Mouse (Mus musculus): ENCODE measurements around the gene Ddt.

The Ddt gene

DNA sequence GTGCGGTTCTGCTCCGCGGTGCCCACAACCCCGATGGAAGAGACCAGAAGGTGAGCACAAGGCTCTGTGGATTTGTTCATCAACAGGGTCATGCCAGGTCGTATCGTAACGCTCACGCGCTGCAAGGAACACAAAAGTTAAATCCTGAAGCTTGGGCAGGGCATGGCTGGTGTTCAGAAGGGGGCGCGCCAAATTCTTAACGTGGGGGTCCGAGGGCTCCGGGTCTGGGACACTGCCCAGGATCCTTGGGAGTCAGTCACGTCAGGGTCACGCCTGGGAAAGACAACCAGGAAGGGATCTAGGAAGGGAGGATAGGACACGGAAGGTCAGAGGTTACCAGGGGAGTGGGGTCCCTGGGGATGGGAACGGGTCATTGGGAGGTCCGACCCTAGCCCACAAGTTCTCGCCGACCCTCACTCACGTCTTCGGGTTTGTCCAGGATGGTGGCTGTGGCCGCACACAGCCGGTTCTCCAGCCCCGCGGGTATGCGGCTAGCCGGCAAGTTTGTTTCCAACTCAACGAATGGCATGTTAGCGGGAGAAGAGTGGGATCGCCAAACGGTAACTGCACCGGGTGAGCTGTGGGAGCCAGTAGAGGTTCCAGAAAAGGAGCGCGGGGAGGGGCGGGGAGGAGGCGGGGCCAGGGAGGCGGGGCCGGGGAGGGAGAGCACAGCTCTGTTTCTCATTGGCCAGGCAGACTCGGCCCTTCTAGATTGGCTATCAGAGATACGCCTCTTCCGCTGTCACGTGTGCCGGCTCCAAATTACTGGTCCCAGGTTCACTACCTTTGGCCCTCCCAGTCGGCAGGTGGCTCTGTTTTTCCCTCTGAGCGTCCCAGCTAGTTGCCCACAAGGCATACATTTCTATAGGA is at the start of gene Ddt:
TSS of gene Ddt (minus strand) at position 620 of the 870 bp plus-strand sequence.
- peak; percentile 82 to 89 for DNase-seq

- DNase-seq, result no peak
These were observed 49.2 kb upstream of the Ddt start, which contains the start of gene Gstt4 for GRCm38 (mm10) chr10:75822443-75822842. Gene Gstt4, minus strand, starts transcription at chr10:75822543.

DNA sequence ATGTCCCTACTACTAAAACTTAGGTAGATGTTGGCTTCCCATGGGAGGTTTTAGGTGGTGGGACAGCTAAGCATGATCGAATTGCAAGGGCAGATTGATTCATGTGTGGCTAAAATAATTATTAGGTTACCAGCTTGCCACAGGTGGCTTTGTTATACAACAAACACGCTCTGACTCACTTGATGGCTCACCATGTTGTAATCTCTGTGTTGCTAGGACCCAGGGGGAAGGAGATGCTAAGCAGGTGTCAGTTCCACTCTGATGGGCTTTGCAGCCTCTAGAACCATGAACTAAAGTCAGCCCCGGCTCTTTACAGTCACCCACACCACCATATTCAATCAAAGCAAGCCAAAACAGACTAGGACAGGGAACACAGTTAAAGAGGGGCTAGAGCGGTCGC is 46.7 kb upstream of the Ddt start:
- no peak for DNase-seq

GRCm38 (mm10) chr10:75818641-75819040 is 45.4 kb upstream of the Ddt start:
- DNase-seq, result no peak

DNA sequence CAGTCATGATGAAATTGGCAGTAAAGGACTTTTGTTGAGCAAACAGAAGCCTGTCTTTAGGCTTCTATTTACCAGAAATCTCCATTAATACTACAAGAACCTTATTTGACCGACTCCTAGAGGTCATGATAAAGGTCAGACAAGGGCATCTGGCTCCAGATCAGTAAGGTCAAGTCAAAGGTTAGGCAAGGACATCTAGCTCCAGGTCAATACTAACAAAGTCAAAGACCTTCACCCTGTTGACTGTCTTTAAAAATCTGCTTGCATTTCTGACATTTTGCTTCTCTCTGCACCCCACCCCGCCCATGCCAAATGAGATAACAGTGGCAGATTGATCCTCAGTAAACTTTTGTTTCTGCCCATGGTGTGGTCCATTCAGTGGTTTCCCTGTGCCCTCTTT is 31.0 kb upstream of the Ddt start:
- DNase-seq, result no peak

DNA sequence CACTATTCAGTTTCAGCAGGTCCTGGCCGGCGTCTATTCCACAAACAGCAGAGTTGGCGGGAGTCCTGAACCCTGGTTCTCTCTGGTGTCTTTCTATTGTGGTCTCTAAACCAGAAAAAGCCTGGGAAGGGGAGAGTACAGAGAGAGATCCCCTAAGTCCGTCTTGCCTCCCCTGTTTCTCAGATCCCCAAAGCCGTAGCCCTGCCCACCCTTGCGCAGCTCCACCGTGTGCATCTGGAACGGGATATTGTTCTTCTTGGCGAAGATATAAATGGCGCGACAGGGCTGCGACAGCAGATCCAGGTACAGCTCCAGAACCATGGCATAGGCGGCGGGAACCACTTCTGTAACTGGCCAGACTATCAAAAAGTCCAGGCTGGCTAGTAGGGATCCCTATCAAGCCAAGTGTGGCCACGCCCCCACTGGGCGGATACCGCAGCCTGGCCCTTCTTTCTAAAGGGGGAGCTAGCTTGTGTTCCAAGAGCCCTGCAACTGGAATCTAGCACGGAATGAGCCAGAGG is 25.0 kb upstream of the Ddt start, which contains the start of gene Gstt1:
TSS of gene Gstt1 (minus strand) at position 409 of the 521 bp plus-strand sequence.
- DNase-seq, result no peak

DNA sequence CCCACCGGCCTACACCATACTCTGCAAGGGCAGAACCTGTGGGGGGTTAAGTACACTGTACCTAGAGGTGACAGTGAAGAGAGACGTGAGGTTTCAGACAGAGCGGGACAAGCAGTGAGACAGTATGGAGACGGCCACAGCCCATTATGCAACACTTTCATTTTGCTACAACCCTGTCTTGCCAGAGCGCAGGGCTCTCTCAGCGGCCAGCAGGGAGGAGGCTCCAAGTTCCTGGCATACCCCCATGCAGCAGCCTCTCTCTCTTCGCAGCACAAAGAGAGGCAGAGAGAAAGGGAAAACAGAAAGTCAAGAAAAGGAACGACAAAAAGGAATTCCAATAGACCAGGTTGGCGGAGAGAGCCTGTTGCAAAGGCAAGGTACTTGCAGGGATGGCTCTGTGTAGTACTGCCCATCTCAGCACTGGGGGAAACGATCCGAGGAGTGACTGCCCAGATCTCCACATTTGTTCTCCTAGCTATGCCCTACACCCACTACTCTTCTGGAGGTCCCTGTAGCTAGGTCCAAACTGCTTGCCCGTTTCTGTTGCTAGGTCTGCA is 24.5 kb upstream of the Ddt start:
- DNase-seq, result no peak

- no peak for DNase-seq
These were observed 23.7 kb upstream of the Ddt start for GRCm38 (mm10) chr10:75796731-75797516.

DNA sequence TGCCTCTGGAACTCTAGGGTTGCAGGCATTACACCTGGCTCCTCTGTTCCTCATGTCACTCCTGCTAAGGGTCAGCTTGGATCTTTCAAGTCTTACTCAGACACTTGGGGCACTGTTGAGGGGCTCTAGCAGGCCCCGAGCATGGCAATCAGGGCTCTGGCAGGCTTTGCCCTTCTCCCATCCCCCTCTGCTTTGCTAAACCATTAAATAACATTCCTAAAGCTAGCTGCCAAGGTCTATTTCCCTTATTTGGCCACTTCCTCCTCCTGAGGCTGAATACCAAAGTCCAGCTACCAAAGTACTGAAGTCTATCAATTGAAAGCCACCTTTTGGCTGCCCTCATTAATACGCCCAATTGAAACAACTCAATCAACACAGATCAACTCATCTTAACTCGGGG is 21.7 kb upstream of the Ddt start:
- no peak for DNase-seq

- DNase-seq, result no peak
These were observed 17.6 kb upstream of the Ddt start for GRCm38 (mm10) chr10:75790773-75791172.

GRCm38 (mm10) chr10:75789841-75790240 is 16.6 kb upstream of the Ddt start:
- DNase-seq, result no peak

GRCm38 (mm10) chr10:75789081-75789735 is 16.0 kb upstream of the Ddt start:
- DNase-seq, result no peak

GRCm38 (mm10) chr10:75788277-75788676 is 15.1 kb upstream of the Ddt start:
- no peak for DNase-seq

GRCm38 (mm10) chr10:75785442-75785841 is 12.2 kb upstream of the Ddt start:
- no peak for DNase-seq

GRCm38 (mm10) chr10:75780769-75781578 is 7.8 kb upstream of the Ddt start, which contains the start of the genes Gm20441 and Gstt3:
Gene Gm20441, minus strand, starts transcription at chr10:75780954.
Gene Gstt3, minus strand, starts transcription at chr10:75781414.
- peak; percentile 24 for DNase-seq

DNA sequence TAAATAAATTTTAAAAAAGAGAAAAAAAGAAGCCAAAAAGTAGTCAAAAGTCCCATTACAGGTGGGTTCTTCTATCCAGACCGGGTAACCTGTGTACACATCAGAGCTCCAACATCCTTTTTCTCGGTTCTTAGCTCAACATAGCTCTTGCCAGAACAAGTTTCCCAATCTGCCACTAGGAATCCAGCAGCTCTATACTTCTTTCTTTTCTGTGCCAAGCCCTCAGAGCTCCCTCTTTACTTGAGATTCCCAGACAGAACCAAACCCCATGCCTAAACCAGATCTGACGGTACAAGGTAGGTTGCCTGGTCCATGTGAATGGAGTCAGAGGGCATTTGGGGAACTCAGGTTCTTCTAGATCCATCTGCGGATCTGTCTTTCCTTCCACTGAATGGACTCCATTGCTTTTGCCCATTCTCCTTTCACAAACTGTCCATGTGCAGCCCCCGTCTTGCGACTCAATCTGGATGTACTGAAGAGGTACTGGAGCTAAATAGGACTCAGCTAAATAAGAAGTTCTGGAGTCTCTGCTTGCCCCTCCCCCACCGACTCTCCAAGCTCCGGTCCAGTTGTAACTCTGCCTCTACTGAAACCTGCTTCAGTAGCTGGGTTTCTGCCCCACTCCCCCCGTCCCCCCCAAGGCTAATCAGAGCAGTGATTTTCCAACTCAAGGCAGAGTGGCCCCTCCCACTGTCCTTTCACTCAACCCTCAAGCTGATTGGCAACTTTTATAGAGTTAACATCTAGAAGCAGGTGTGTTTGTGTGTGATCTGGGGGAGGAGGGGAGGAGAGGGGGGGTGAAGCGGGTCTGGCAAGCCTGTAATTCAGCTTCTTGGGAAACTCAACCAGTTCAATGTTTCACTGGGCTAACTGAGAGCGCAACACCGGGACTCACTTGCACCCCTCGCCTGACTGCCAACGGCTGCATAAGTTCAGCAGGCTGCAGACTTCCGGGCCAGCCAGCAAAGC is 6.3 kb upstream of the Ddt start:
- DNase-seq, result no peak

- no peak for DNase-seq
These were observed 4.7 kb upstream of the Ddt start for GRCm38 (mm10) chr10:75777885-75778284.

- no peak for DNase-seq
These were observed 3.3 kb upstream of the Ddt start for GRCm38 (mm10) chr10:75776562-75776961.

- no peak for DNase-seq
These were observed 1.4 kb upstream of the Ddt start for GRCm38 (mm10) chr10:75774587-75774986.

DNA sequence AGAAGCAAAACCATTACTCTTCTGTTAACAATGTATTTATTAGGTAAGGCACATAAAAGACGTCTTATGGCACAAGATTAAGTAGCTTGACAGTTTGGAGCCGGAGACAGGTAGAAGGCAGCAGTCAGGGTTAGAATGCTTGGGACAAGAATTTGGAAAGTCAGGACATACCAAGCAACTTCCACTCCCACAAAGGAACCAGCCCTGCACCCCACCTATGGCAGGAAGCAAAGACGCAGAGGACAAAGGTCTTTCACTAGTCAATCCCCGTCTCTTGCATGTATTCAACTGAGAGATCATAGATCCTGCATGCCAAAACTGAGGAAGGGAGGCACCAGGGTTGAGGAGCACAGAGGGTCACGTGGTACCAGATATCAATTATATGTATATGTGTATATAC is 888 bp upstream of the Ddt start:
- DNase-seq, result no peak
